Mouse (Mus musculus) olfactory bulb, adult 2 months (tissue): ENCODE measurements around the gene Lhfpl4.

Source experiments
- CTCF ChIP-seq: fragments of 200-500 bp; IDR thresholded peaks from 2 replicates; pipeline ENCODE4 v1.5.1; 2012; ENCODE audit warnings: low read depth, mild to moderate bottlenecking, low read length, moderate library complexity; ENCODE audit not compliant: insufficient read depth
- POLR2A ChIP-seq: fragments of 200-500 bp; IDR thresholded peaks from 2 replicates; pipeline ENCODE4 v1.6.1; 2012; ENCODE audit warnings: mild to moderate bottlenecking, low read depth, low read length, moderate library complexity; ENCODE audit not compliant: insufficient read depth

DNA sequence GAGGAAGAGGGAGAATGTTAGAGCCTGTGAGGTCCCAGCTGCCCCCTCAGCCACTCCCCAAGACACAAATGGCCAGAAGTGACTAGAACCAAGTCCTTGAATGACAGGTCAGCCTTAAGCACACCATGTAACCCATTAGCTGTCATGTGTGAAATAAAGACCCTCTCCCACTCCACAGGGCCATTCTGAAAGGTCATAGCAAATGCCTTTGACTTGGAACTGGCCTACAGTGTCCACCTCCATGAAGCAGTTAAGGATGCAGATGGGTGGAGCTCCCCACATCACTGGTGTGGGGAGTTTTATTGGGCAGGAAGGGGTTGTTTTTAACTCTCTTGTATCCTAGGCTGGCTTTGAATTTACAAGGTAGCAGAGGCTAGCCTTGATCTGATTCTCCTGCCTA is 23.2 kb downstream of the Lhfpl4 start:
- no peak for TF ChIP-seq CTCF
- TF ChIP-seq POLR2A, result no peak
